Mouse (Mus musculus) heart, adult 2 months (tissue): ENCODE results near the gene Dguok.

Source experiments
- CTCF ChIP-seq: fragments of 200-600 bp; IDR thresholded peaks from 2 replicates; pipeline ENCODE4 v1.8.1; 2022; ENCODE audit warnings: antibody characterized with exemption, mild to moderate bottlenecking, moderate library complexity
- EP300 ChIP-seq: fragments of 200-500 bp; IDR thresholded peaks from 2 replicates; pipeline ENCODE4 v1.6.1; 2011; ENCODE audit warnings: low read depth, low read length, control low read depth; ENCODE audit not compliant: insufficient read depth

- TF ChIP-seq CTCF, result no peak
- no peak for TF ChIP-seq EP300
Observed at GRCm38 (mm10) chr6:83521784-83522183, 15.0 kb upstream of the Dguok start.
